8 mouse cellular contexts compared by ENCODE assay signal in the genomic region with DNA sequence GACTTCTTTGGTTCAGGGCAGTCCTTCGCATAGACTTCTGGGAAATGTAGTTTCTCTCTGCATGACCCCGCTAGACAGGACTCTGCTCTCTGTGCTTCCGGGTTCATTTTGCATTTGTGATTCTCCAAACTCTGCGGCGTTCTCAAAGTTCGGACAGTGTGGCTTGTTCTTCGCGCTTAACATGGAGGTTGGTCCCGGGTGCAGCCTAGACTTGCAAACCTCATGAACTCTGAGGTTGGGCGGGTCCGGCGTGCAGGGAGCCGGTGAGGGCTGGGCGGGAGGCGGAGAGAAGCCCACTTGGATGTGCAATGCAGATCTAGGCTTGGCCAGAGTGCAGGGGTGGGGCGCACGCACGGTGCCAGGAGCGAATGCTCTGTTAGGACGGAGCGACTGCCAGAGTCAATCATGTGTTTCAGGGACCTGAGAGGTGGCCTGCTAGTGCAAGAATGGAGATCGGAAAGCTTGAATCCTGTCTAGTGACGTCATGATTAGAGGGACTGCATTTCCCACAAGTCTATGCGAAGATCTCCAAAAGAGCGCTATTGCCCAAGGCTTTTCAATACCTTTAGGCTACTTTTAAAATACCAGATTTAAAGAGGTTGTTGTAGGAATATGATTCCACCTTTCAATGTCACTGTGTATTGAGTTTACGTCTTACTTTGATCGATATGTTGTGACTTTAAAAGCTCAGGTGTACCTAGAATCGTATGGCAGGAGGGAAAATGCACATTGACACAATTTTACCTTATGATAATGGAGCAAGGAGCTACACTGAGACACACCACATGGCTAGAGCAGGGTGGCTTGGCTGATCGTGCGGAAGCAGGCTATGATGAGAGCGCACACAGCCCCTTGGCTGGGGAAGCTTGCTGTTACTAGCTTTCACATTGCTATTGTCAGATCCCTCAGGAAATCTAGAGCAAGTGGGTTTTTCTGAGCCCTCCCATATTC. TPM values are rescaled to one million over a fixed set of nuclear protein-coding genes. Genes with fewer than 3 reads are reported as not detected.
DNase-seq lines count a peak whose midpoint lies in the region; ATAC-seq and TF ChIP-seq lines count a peak whose summit lies in the region.

A gene (plus strand): TSS at position 31 of the 951 bp plus-strand sequence.

- intact Hi-C loops in heart, postnatal 25 days (cut with DNase I): loop anchor here (5.0 to 10.0 kb wide), 3 partner anchors 37 to 289 kb away; a partner anchor contains a TSS

- TF ChIP-seq CTCF in lung, adult 2 months (IDR thresholded peaks at IDR 0.05; ENCODE audit: insufficient read depth, low read length): no peak

- H3K36me3 ChIP-seq in ES-E14 (ENCODE audit: control insufficient read depth, insufficient read depth, low read length, poor library complexity, severe bottlenecking): no peaks in the 10 kb centered on the region
- H3K36me3 ChIP-seq in forebrain, embryonic 15.5 days: peaks cover 15% of the 10 kb centered on the region

- peak; percentile 95 for ATAC-seq in forebrain, embryonic 15.5 days (replicated peaks)
- peak; percentile 91 for ATAC-seq in neutrophil, adult 5-6 weeks (ENCODE audit: extremely low read depth, insufficient number of reproducible peaks, low FRiP score, poor library complexity, severe bottlenecking)

- H3K4me3 ChIP-seq in ES-E14 (ENCODE audit: insufficient read depth in 1 of 2, low read depth in 1 of 2, low read length in 2 of 2, poor library complexity in 1 of 2, severe bottlenecking in 1 of 2): peak within 1 kb of the TSS; percentile 74 to 87
- H3K4me3 ChIP-seq in forebrain, embryonic 15.5 days: peak within 1 kb of the TSS; percentile 76
- H3K4me3 ChIP-seq in lung, adult 2 months (replicated peaks; ENCODE audit: extremely low read depth, low read depth, low read length): peak within 1 kb of the TSS; percentile 100

- in situ Hi-C loops in ES-E14 (cut with MboI; ENCODE audit: low sequenced_read_pairs in 2 of 2, unreplicated experiment in 2 of 2): no loop called here

- H3K27ac ChIP-seq in ES-E14 (ENCODE audit: insufficient read depth, low read depth, low read length, poor library complexity, severe bottlenecking): peak within 1 kb of the TSS; percentile 71
- peak within 1 kb of the TSS; percentile 87 for H3K27ac ChIP-seq in forebrain, embryonic 15.5 days (replicated peaks)

- peak within 1 kb of the TSS; percentile 63 for H3K4me2 ChIP-seq in forebrain, embryonic 15.5 days (replicated peaks)

- H3K9ac ChIP-seq in ES-E14 (ENCODE audit: insufficient read depth, low read depth, low read length, poor library complexity, severe bottlenecking): peak within 1 kb of the TSS; percentile 70; the same call in 1 of the 2 replicates
- peak within 1 kb of the TSS; percentile 61 for H3K9ac ChIP-seq in forebrain, embryonic 15.5 days (replicated peaks)

- DNase-seq in ES-E14 (ENCODE audit: low read depth, low spot score): peak; percentile 77
- DNase-seq in cerebellum, adult 11 months: peak; percentile 74
- peak; percentile 57 for DNase-seq in heart, postnatal 25 days (ENCODE audit: low spot score)
- peak; percentile 67 to 89 for DNase-seq in layer of hippocampus, adult 18-20 months (ENCODE audit: low spot score in 2 of 2)
- DNase-seq in lung, adult 2 months: peak; percentile 86
- peak; percentile 49 to 62 for DNase-seq in thymus, adult 18-20 months

- peak; percentile 35; the same call in 1 of the 2 replicates for TF ChIP-seq POLR2A in lung, adult 2 months (IDR thresholded peaks at IDR 0.05; ENCODE audit: borderline replicate concordance, extremely low read depth, low read depth, low read length)

- WGBS in forebrain, embryonic 15.5 days: 4% methylated on average over 31 of the region's 31 CpGs
- 3% methylated on average over 31 of the region's 31 CpGs for WGBS in lung, adult 2 months

- peaks cover 0 to 4% of the 10 kb centered on the region in 2 experiments; a peak in 1 of 4 replicates for H3K4me1 ChIP-seq in ES-E14 (ENCODE audit: control insufficient read depth in 2 of 2, insufficient read depth in 2 of 2, low read length in 2 of 2, poor library complexity in 1 of 2)
- peaks cover 3% of the 10 kb centered on the region; the same call in 1 of the 2 replicates for H3K4me1 ChIP-seq in forebrain, embryonic 15.5 days
- peaks cover 3% of the 10 kb centered on the region for H3K4me1 ChIP-seq in lung, adult 2 months (ENCODE audit: control insufficient read depth, insufficient read depth, low read length)

- H3K27me3 ChIP-seq in forebrain, embryonic 15.5 days: no peaks in the 10 kb centered on the region

- no peaks in the 10 kb centered on the region for H3K9me3 ChIP-seq in ES-E14 (ENCODE audit: control insufficient read depth, insufficient read depth, low read depth, low read length)
- peaks cover 9% of the 10 kb centered on the region for H3K9me3 ChIP-seq in forebrain, embryonic 15.5 days

TF ChIP-seq in ES-E14, 5 proteins besides CTCF, POLR2A, EP300 and RAD21:
- TF ChIP-seq HCFC1 (IDR thresholded peaks at IDR 0.05; ENCODE audit: borderline replicate concordance, insufficient read depth, low read length) (peak; percentile 89), CHD2 (IDR thresholded peaks at IDR 0.05; ENCODE audit: low read depth, low read length) (no peak)

RNA-seq across cellular contexts. Expression of the gene that starts here (rescaled TPM):
- total RNA-seq in ES-E14 (2012; rRNA removed): 3.2 and 3.3 TPM in 2 replicates
- 13.9 and 14.0 TPM in 2 replicates for polyA plus RNA-seq in forebrain, embryonic 15.5 days (2015; fragmentation: Nextera tagmentation; extraction: Ambion mirVana)
- total RNA-seq in heart, postnatal 25 days (2021): 1 to 10 TPM; 2.5 to 2.6 TPM
- total RNA-seq in layer of hippocampus, adult 18-20 months (2021): 1 to 10 TPM; 7.8 to 8.3 TPM
- polyA plus RNA-seq in lung, adult 2 months (2012; rRNA removed): 0.31 and 0.72 TPM in 2 replicates
- 9.0 and 10.9 TPM in 2 replicates for total RNA-seq in neutrophil, adult 5-6 weeks (2017)

Comparison
In these comparisons a context has a peak if more than half of its experiments do, and no peak if none do; other contexts are left out.
1. Peak in every context shown above with its lines: DNase-seq, ATAC-seq, H3K4me3 ChIP-seq and H3K27ac ChIP-seq.
2. Peak in DNase-seq and H3K4me3 ChIP-seq in lung, adult 2 months; RNA of the gene not detected or under 1 TPM.